Mouse (Mus musculus): ENCODE results near the gene Mgat1.
A peak's percentile ranks its signal among the peaks of the same experiment; 100 is the strongest.
"Not testable (repeated sequence)": the region's sequence is repeated elsewhere in the genome, so short reads cannot be mapped to it uniquely, and the experiment has no call there.

The Mgat1 gene

GRCm38 (mm10) chr11:49263149-49263548 lies 19.2 kb downstream of the Mgat1 start:
- peak in 1 of 2 experiments; percentile 53 for DNase-seq (ENCODE audit: low spot score in 2 of 2)

GRCm38 (mm10) chr11:49264081-49264480 lies 20.1 kb downstream of the Mgat1 start:
- no peak for DNase-seq (ENCODE audit: low spot score in 2 of 2)

- DNase-seq (ENCODE audit: low spot score in 2 of 2), result no peak
These were observed 20.6 kb downstream of the Mgat1 start for GRCm38 (mm10) chr11:49264622-49265021.

- no peak for DNase-seq (ENCODE audit: low spot score in 2 of 2)
These were observed 21.1 kb downstream of the Mgat1 start for GRCm38 (mm10) chr11:49265101-49265500.

- DNase-seq (ENCODE audit: low spot score in 2 of 2), result no peak
These were observed 22.7 kb downstream of the Mgat1 start for GRCm38 (mm10) chr11:49266671-49267070.

- DNase-seq (ENCODE audit: low spot score in 2 of 2), result no peak
These were observed 23.3 kb downstream of the Mgat1 start for GRCm38 (mm10) chr11:49267316-49267715.

- no peak for DNase-seq (ENCODE audit: low spot score in 2 of 2)
These were observed 24.1 kb downstream of the Mgat1 start for GRCm38 (mm10) chr11:49267970-49268579.

GRCm38 (mm10) chr11:49269761-49270160 lies 25.8 kb downstream of the Mgat1 start:
- DNase-seq (ENCODE audit: low spot score in 2 of 2), result no peak

- DNase-seq (ENCODE audit: low spot score in 2 of 2), result no peak
These were observed 26.4 kb downstream of the Mgat1 start for GRCm38 (mm10) chr11:49270368-49270767.

GRCm38 (mm10) chr11:49271334-49271733 lies 27.3 kb downstream of the Mgat1 start:
- DNase-seq (ENCODE audit: low spot score in 2 of 2), result peak in 1 of 2 experiments; percentile 31

- DNase-seq (ENCODE audit: low spot score in 2 of 2), result no peak
These were observed 30.0 kb downstream of the Mgat1 start for GRCm38 (mm10) chr11:49273834-49274519.

- no peak for DNase-seq (ENCODE audit: low spot score in 2 of 2)
These were observed 34.2 kb downstream of the Mgat1 start, which contains the start of gene Olfr1393 for GRCm38 (mm10) chr11:49278222-49278621. Gene Olfr1393, plus strand, starts transcription at chr11:49278304.

GRCm38 (mm10) chr11:49284982-49285381 lies 41.0 kb downstream of the Mgat1 start, which contains the start of gene Olfr1392:
Gene Olfr1392, plus strand, starts transcription at chr11:49285282.
- not testable (repeated sequence) for DNase-seq (ENCODE audit: low spot score in 2 of 2)

GRCm38 (mm10) chr11:49287251-49287650 lies 43.3 kb downstream of the Mgat1 start:
- peak in 1 of 2 experiments; percentile 25 for DNase-seq (ENCODE audit: low spot score in 2 of 2)

GRCm38 (mm10) chr11:49292777-49293176 lies 48.8 kb downstream of the Mgat1 start:
- DNase-seq (ENCODE audit: low spot score in 2 of 2), result no peak

GRCm38 (mm10) chr11:49304441-49304840 lies 60.5 kb downstream of the Mgat1 start, which contains the start of gene Olfr10:
Gene Olfr10, plus strand, starts transcription at chr11:49304741.
- no peak for DNase-seq (ENCODE audit: low spot score in 2 of 2)

GRCm38 (mm10) chr11:49308547-49308946 lies 64.6 kb downstream of the Mgat1 start:
- not testable (repeated sequence) for DNase-seq (ENCODE audit: low spot score in 2 of 2)

All from spleen, postnatal 4 days (tissue).